Mouse (Mus musculus) embryonic fibroblast, embryonic 13.5 days (primary cell): ENCODE results near the gene Cyren.

Experiments
- CTCF ChIP-seq: IDR thresholded peaks from 2 replicates; pipeline ENCODE4 v1.5.1; 2011; ENCODE audit warnings: mild to moderate bottlenecking, control low read depth, low read length, moderate library complexity, borderline replicate concordance; ENCODE audit not compliant: insufficient read depth
- POLR2A ChIP-seq: IDR thresholded peaks from 2 replicates; pipeline ENCODE4 v1.6.1; 2011; ENCODE audit warnings: low read depth, mild to moderate bottlenecking, control low read depth, low read length, moderate library complexity

GRCm38 (mm10) chr6:34902578-34902977 lies 24.7 kb upstream of the Cyren start:
- TF ChIP-seq CTCF (no peak), POLR2A (no peak)
